Mouse (Mus musculus) heart, adult 8-10 months (tissue): Measurements from ENCODE around the gene Pif1. TPM values are rescaled to one million over a fixed set of nuclear protein-coding genes. Genes with fewer than 3 reads are reported as not detected.

ENCODE experiments used
- DNase-seq: peaks from one replicate; pipeline ENCODE4 v3.0.0; 2022; ENCODE audit warnings: low spot score
- total RNA-seq, 4 experiments: library from RNA; stranded (reverse); gene quantifications; 2 replicates each; pipeline ENCODE4 v1.2.4; 2022

Gene Pif1
- total RNA-seq, 4 experiments from 2014 or later: not detected

- no peak for DNase-seq
Measured at GRCm38 (mm10) chr9:65593596-65593995, 6.6 kb downstream of the Pif1 start.

- peak; percentile 60 for DNase-seq
Measured at GRCm38 (mm10) chr9:65598765-65599249, 11.8 kb downstream of the Pif1 start.

- no peak for DNase-seq
Measured at GRCm38 (mm10) chr9:65600951-65601350, 14.0 kb downstream of the Pif1 start.

GRCm38 (mm10) chr9:65603401-65604102, 16.6 kb downstream of the Pif1 start:
- DNase-seq: no peak

- peak; percentile 70 for DNase-seq
Measured at GRCm38 (mm10) chr9:65605471-65606136, 18.6 kb downstream of the Pif1 start.

GRCm38 (mm10) chr9:65606321-65607109, 19.6 kb downstream of the Pif1 start:
- DNase-seq: no peak

GRCm38 (mm10) chr9:65607120-65607519, 20.2 kb downstream of the Pif1 start:
- DNase-seq: no peak

GRCm38 (mm10) chr9:65611969-65612486, 25.1 kb downstream of the Pif1 start:
- DNase-seq: no peak

- no peak for DNase-seq
Measured at GRCm38 (mm10) chr9:65613098-65613497, 26.1 kb downstream of the Pif1 start.

- DNase-seq: no peak
Measured at GRCm38 (mm10) chr9:65619311-65619710, 32.4 kb downstream of the Pif1 start.

- DNase-seq: no peak
Measured at GRCm38 (mm10) chr9:65621196-65621595, 34.2 kb downstream of the Pif1 start.

- no peak for DNase-seq
Measured at GRCm38 (mm10) chr9:65621666-65622065, 34.7 kb downstream of the Pif1 start.

- DNase-seq: no peak
Measured at GRCm38 (mm10) chr9:65622826-65623225, 35.9 kb downstream of the Pif1 start.

- no peak for DNase-seq
Measured at GRCm38 (mm10) chr9:65624266-65624665, 37.3 kb downstream of the Pif1 start.

GRCm38 (mm10) chr9:65629025-65629766, 42.2 kb downstream of the Pif1 start, which contains the start of gene Rbpms2:
Gene Rbpms2, plus strand, starts transcription at chr9:65629648.
- DNase-seq: peak; percentile 24

- DNase-seq: peak; percentile 41
Measured at GRCm38 (mm10) chr9:65629767-65630630, 43.0 kb downstream of the Pif1 start.

- no peak for DNase-seq
Measured at GRCm38 (mm10) chr9:65630631-65631353, 43.8 kb downstream of the Pif1 start.

GRCm38 (mm10) chr9:65631354-65632021, 44.5 kb downstream of the Pif1 start:
- no peak for DNase-seq

- DNase-seq: no peak
Measured at GRCm38 (mm10) chr9:65635766-65636165, 48.8 kb downstream of the Pif1 start.
